Mouse (Mus musculus) stomach, embryonic 16.5 days (tissue): ENCODE data around the gene Gm26602. TPM values are rescaled to one million over a fixed set of nuclear protein-coding genes. Genes with fewer than 3 reads are reported as not detected.

ENCODE experiments used
- ATAC-seq: fragments of 200-750 bp; cut with Nextera tagmentation; 2 replicates; pipeline ENCODE4 v1.8.0; 2017; ENCODE audit warnings: moderate number of reproducible peaks, moderate TSS enrichment; ENCODE audit not compliant: insufficient read depth, low FRiP score
- H3K27ac ChIP-seq: fragments of 300-500 bp; sonication (generic); 2 replicates; pipeline ENCODE4 v1.5.1; 2014; ENCODE audit warnings: low read length
- H3K27me3 ChIP-seq: fragments of 300-500 bp; sonication (generic); 2 replicates; pipeline ENCODE4 v1.6.1; 2014; ENCODE audit warnings: low read length, control low read depth, mixed read lengths; ENCODE audit not compliant: control insufficient read depth, insufficient read depth
- H3K36me3 ChIP-seq: fragments of 300-500 bp; sonication (generic); 2 replicates; pipeline ENCODE4 v1.6.1; 2014; ENCODE audit warnings: low read length; ENCODE audit not compliant: control insufficient read depth, insufficient read depth
- H3K4me1 ChIP-seq: fragments of 300-500 bp; sonication (generic); 2 replicates; pipeline ENCODE4 v1.6.1; 2014; ENCODE audit warnings: low read length, control low read depth, mixed read lengths; ENCODE audit not compliant: control insufficient read depth, insufficient read depth
- H3K4me2 ChIP-seq: fragments of 300-500 bp; sonication (generic); 2 replicates; pipeline ENCODE4 v1.6.1; 2014; ENCODE audit warnings: low read depth, low read length, mixed read lengths
- H3K4me3 ChIP-seq: fragments of 300-500 bp; sonication (generic); replicated peaks from 2 replicates; pipeline ENCODE4 v1.5.1; 2014; ENCODE audit warnings: mild to moderate bottlenecking, low read length
- H3K9ac ChIP-seq: fragments of 300-500 bp; sonication (generic); 2 replicates; pipeline ENCODE4 v1.6.1; 2014; ENCODE audit warnings: low read length
- H3K9me3 ChIP-seq: fragments of 300-500 bp; sonication (generic); replicated peaks from 2 replicates; pipeline ENCODE4 v1.6.1; 2016; ENCODE audit warnings: low read length, control low read depth; ENCODE audit not compliant: control insufficient read depth
- WGBS: fragments of 180-500 bp; shearing (Covaris S2); extraction: QIAGEN DNeasy Blood & Tissue Kit; methylation state at CpG from one replicate; pipeline ENCODE4 v1.1.7; 2014; 5-methylcytosine and 5-hydroxymethylcytosine counted together
- polyA plus RNA-seq: library from polyadenylated mRNA; unstranded; fragments of >200 nt; fragmentation: Nextera tagmentation; extraction: Ambion mirVana; gene quantifications from 2 replicates; pipeline ENCODE4 v1.2.1, GENCODE M21; 2015

The Gm26602 gene
- polyA plus RNA-seq, 1 experiment from 2014 or later: 4.1 TPM

DNA sequence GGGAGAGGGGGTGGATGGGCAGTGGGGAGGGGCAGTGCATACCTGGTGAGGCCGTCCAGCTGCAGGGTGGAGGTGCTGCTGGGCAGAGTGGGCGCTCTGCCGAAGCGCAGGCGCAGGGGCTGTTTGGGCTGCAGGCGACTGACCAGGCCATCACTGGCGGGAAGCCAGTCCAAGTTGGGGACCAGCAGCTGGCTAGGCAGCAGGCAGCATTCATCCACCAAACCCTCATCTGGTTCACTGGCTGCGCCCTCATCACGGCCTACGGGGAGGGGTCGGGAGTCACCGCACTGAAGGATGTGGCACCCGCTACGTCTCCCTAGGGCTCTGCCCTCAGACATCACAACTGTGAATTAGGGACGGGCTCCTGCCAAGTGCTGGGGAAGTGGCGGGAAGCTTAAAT lies 14.3 kb upstream of the Gm26602 start:
- Histone ChIP-seq H3K4me2 (no peak overlapping the region), H3K27ac (no peak overlapping the region), H3K36me3 (peaks cover 7% of the 10 kb centered on the region; the same call in 1 of the 2 replicates), H3K9me3 (no peaks in the 10 kb centered on the region), H3K4me1 (no peaks in the 10 kb centered on the region), H3K9ac (no peak overlapping the region), H3K4me3 (no peak overlapping the region), H3K27me3 (no peaks in the 10 kb centered on the region)
- WGBS: 89% methylated on average over 16 of the region's 16 CpGs
- ATAC-seq: no peak

GRCm38 (mm10) chr10:79896814-79897213 lies 13.8 kb upstream of the Gm26602 start:
- no peak overlapping the region for H3K9ac ChIP-seq
- peaks cover 7% of the 10 kb centered on the region for H3K36me3 ChIP-seq
- no peaks in the 10 kb centered on the region for H3K4me1 ChIP-seq
- no peak overlapping the region for H3K4me3 ChIP-seq
- ATAC-seq: no peak
- 86% methylated on average over 13 of the region's 13 CpGs for WGBS
- H3K27ac ChIP-seq: no peak overlapping the region
- H3K27me3 ChIP-seq: no peaks in the 10 kb centered on the region
- H3K4me2 ChIP-seq: no peak overlapping the region
- no peaks in the 10 kb centered on the region for H3K9me3 ChIP-seq

GRCm38 (mm10) chr10:79897316-79898245 lies 13.1 kb upstream of the Gm26602 start:
- Histone ChIP-seq H3K27ac (no peak overlapping the region), H3K9ac (no peak overlapping the region; the same call in 1 of the 2 replicates), H3K4me2 (no peak overlapping the region), H3K4me3 (no peak overlapping the region), H3K36me3 (peaks cover 10% of the 10 kb centered on the region), H3K4me1 (no peaks in the 10 kb centered on the region), H3K27me3 (no peaks in the 10 kb centered on the region), H3K9me3 (no peaks in the 10 kb centered on the region)
- 0 out of 2 replicates have a peak, but pooled peaks have one; percentile 12 for ATAC-seq
- 45% methylated on average over 20 of the region's 20 CpGs for WGBS

- Histone ChIP-seq H3K9me3 (no peaks in the 10 kb centered on the region), H3K9ac (no peak overlapping the region), H3K4me1 (no peaks in the 10 kb centered on the region), H3K4me2 (no peak overlapping the region), H3K27ac (no peak overlapping the region), H3K4me3 (no peak overlapping the region), H3K36me3 (peaks cover 24% of the 10 kb centered on the region), H3K27me3 (no peaks in the 10 kb centered on the region)
- no peak for ATAC-seq
- WGBS: 72% methylated on average over 2 of the region's 2 CpGs
Observed at GRCm38 (mm10) chr10:79900951-79901410, 9.7 kb upstream of the Gm26602 start.

- Histone ChIP-seq H3K27me3 (no peaks in the 10 kb centered on the region), H3K4me3 (no peak overlapping the region), H3K27ac (no peak overlapping the region), H3K36me3 (peaks cover 31% of the 10 kb centered on the region), H3K4me2 (no peak overlapping the region), H3K9ac (no peak overlapping the region), H3K4me1 (peaks cover 6% of the 10 kb centered on the region; the same call in 1 of the 2 replicates), H3K9me3 (no peaks in the 10 kb centered on the region)
- no peak for ATAC-seq
- WGBS: 92% methylated on average over 9 of the region's 9 CpGs
Observed at GRCm38 (mm10) chr10:79906712-79907111, 3.9 kb upstream of the Gm26602 start.

GRCm38 (mm10) chr10:79907415-79907814 lies 3.2 kb upstream of the Gm26602 start:
- Histone ChIP-seq H3K27ac (no peak overlapping the region), H3K4me1 (peaks cover 6% of the 10 kb centered on the region; the same call in 1 of the 2 replicates), H3K36me3 (peaks cover 33% of the 10 kb centered on the region), H3K9ac (no peak overlapping the region), H3K4me3 (no peak overlapping the region), H3K4me2 (no peak overlapping the region), H3K9me3 (no peaks in the 10 kb centered on the region), H3K27me3 (no peaks in the 10 kb centered on the region)
- no peak for ATAC-seq
- WGBS: 91% methylated on average over 10 of the region's 10 CpGs

GRCm38 (mm10) chr10:79908167-79909091 lies 2.2 kb upstream of the Gm26602 start, which contains the start of gene Med16:
Gene Med16 (minus strand): TSS chr10:79908923.
- Histone ChIP-seq H3K4me2 (peak within 1 kb of the TSS; percentile 53), H3K9me3 (no peaks in the 10 kb centered on the region), H3K4me1 (peaks cover 6% of the 10 kb centered on the region), H3K36me3 (peaks cover 30% of the 10 kb centered on the region), H3K27me3 (no peaks in the 10 kb centered on the region), H3K9ac (peak within 1 kb of the TSS; percentile 84), H3K27ac (peak within 1 kb of the TSS; percentile 93), H3K4me3 (peak within 1 kb of the TSS; percentile 62)
- ATAC-seq: peak; percentile 97
- WGBS: 1% methylated on average over 52 of the region's 52 CpGs

DNA sequence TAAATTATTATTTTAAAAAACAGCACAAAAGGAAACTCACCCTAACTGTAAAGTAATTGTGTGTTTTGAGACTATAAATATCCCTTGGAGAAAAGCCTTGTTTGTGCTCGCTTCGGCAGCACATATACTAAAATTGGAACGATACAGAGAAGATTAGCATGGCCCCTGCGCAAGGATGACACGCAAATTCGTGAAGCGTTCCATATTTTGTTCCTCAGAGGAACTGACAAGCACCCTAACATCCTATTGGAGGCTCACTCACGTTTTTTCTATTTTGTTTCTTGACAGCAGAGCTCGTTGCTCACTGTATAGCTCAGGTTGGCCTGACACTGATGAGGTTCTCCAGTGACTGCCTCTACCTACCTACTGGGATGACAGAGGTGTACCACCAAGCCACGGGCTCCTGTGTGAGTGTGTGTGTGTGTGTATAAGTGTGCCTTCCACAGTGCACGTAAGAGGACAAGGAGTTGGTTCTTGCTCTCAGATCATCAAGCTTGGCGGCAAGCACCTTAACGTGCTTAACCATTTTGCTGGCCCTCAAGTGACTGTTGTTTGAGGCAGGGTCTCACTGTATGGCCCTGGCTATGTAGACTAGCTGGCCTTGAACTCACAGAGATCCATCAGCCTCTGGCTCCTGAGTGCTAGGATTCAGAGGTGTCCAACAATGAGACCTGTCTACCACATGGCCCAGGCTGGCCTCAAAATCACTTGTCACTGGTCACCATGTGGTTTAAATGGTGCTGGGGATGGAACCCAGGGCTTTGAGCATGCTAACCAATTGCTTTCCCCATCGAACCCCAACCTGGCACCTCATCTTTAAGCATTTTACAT lies 1.3 kb upstream of the Gm26602 start:
- peaks cover 26% of the 10 kb centered on the region for H3K36me3 ChIP-seq
- no peaks in the 10 kb centered on the region for H3K9me3 ChIP-seq
- 19% methylated on average over 14 of the region's 14 CpGs for WGBS
- ATAC-seq: peak; percentile 51; the same call in 1 of the 2 replicates
- H3K4me1 ChIP-seq: peaks cover 11% of the 10 kb centered on the region
- H3K4me3 ChIP-seq: peak overlapping the region; percentile 8
- H3K4me2 ChIP-seq: peak overlapping the region; percentile 39
- peak overlapping the region; percentile 34 for H3K9ac ChIP-seq
- H3K27ac ChIP-seq: peak overlapping the region; percentile 85
- H3K27me3 ChIP-seq: no peaks in the 10 kb centered on the region
